Mouse (Mus musculus): ENCODE measurements at regions not wholly inside any gene's neighbourhood (a gene's known extent, or its start where the extent isn't known, plus 50 kb on each side); places are given as distances from the start of the nearest gene placed in this dataset.
A peak's percentile ranks its signal among the peaks of the same experiment; 100 is the strongest.

- no peak for DNase-seq (ENCODE audit: low read depth)
Measured at GRCm38 (mm10) chr5:40780363-40780762, 927.6 kb downstream of the Rab28 start.

GRCm38 (mm10) chr5:40779902-40780301 is 928.1 kb downstream of the Rab28 start:
- DNase-seq (ENCODE audit: low read depth): no peak

GRCm38 (mm10) chr5:40775856-40776255 is 932.1 kb downstream of the Rab28 start:
- DNase-seq (ENCODE audit: low read depth): no peak

GRCm38 (mm10) chr5:40760224-40760623 is 947.7 kb downstream of the Rab28 start:
- no peak for DNase-seq (ENCODE audit: low read depth)

GRCm38 (mm10) chr5:40750044-40750443 is 957.9 kb downstream of the Rab28 start:
- peak; percentile 1 for DNase-seq (ENCODE audit: low read depth)

- DNase-seq (ENCODE audit: low read depth): no peak
Measured at GRCm38 (mm10) chr5:40735660-40736059, 972.3 kb downstream of the Rab28 start.

GRCm38 (mm10) chr5:40733844-40734566 is 974.0 kb downstream of the Rab28 start:
- no peak for DNase-seq (ENCODE audit: low read depth)

GRCm38 (mm10) chr5:40714497-40715128 is 959.3 kb upstream of the Hs3st1 start:
- DNase-seq (ENCODE audit: low read depth): no peak

GRCm38 (mm10) chr5:40701651-40702050 is 946.4 kb upstream of the Hs3st1 start:
- no peak for DNase-seq (ENCODE audit: low read depth)

GRCm38 (mm10) chr5:40697517-40698298 is 942.4 kb upstream of the Hs3st1 start:
- DNase-seq (ENCODE audit: low read depth): no peak

Data from 416B (cell line).